ENCODE assay signal across 8 mouse cellular contexts in genomic region chr3:99140940-99141854, GRCm38 (mm10). TPM values are rescaled to one million over a fixed set of nuclear protein-coding genes. Genes with fewer than 3 reads are reported as not detected.
DNase-seq lines count a peak whose midpoint lies in the region; ATAC-seq lines count a peak whose summit lies in the region.

TSS of gene Wars2 (plus strand) at chr3:99141068.

- no peaks in the 10 kb centered on the region for H3K36me3 ChIP-seq in intestine, embryonic 14.5 days (ENCODE audit: control insufficient read depth, insufficient read depth, low read length)

- H3K27ac ChIP-seq in intestine, embryonic 14.5 days (ENCODE audit: low read depth): peak within 1 kb of the TSS; percentile 89

- under 1% methylated on average over 57 of the region's 57 CpGs for WGBS in intestine, embryonic 14.5 days

- peak within 1 kb of the TSS; percentile 83 for H3K4me2 ChIP-seq in intestine, embryonic 14.5 days (ENCODE audit: low read length)

- peak within 1 kb of the TSS; percentile 52 for H3K9ac ChIP-seq in intestine, embryonic 14.5 days (ENCODE audit: low read length)

- peak; percentile 100 for ATAC-seq in intestine, embryonic 14.5 days (replicated peaks; ENCODE audit: low FRiP score, low TSS enrichment, low read depth)

- no peaks in the 10 kb centered on the region for H3K27me3 ChIP-seq in intestine, embryonic 14.5 days (replicated peaks; ENCODE audit: control insufficient read depth, insufficient read depth, low read length)

- no peaks in the 10 kb centered on the region for H3K9me3 ChIP-seq in intestine, embryonic 14.5 days (ENCODE audit: control insufficient read depth, low read length)

- intact Hi-C loops in left cerebral cortex, postnatal 14 days (cut with DNase I): no loop called here

- peak; percentile 90 to 91 for DNase-seq in adrenal gland, adult 18-20 months (ENCODE audit: low spot score in 2 of 2)
- peak; percentile 96 for DNase-seq in embryo, embryonic 11 days
- peak; percentile 90 for DNase-seq in gastrocnemius, postnatal 25 days
- peak; percentile 93 for DNase-seq in intestine, embryonic 14.5 days (ENCODE audit: low spot score)
- peak; percentile 96 to 97 for DNase-seq in left cerebral cortex, postnatal 14 days (ENCODE audit: low spot score in 2 of 2)
- DNase-seq in mesoderm, embryonic 11.5 days (ENCODE audit: low read depth, low spot score): peak; percentile 96
- peak; percentile 93 to 94 for DNase-seq in right cerebral cortex, postnatal 36 days (ENCODE audit: low spot score in 2 of 2)
- DNase-seq in yolk sac, embryonic 10.5 days (ENCODE audit: low spot score): peak; percentile 93

- peak within 1 kb of the TSS; percentile 60 for H3K4me3 ChIP-seq in intestine, embryonic 14.5 days (ENCODE audit: low read depth, low read length)

- no peaks in the 10 kb centered on the region for H3K4me1 ChIP-seq in intestine, embryonic 14.5 days (replicated peaks; ENCODE audit: control insufficient read depth, insufficient read depth, low read length)

RNA-seq across cellular contexts. Expression of gene Wars2, which starts in this region (rescaled TPM):
- 10 to 100 TPM; 10.6 to 14.6 TPM for total RNA-seq in adrenal gland, adult 18-20 months (2021)
- 1 to 10 TPM; 5.5 TPM for total RNA-seq in gastrocnemius, postnatal 25 days (2021)
- polyA plus RNA-seq in intestine, embryonic 14.5 days (2014; fragmentation: Nextera tagmentation; extraction: Ambion mirVana): 8.6 and 10.9 TPM in 2 replicates
- total RNA-seq in left cerebral cortex, postnatal 14 days (2021): 1 to 10 TPM; 7.6 to 8.5 TPM

Comparison
In these comparisons a context has a peak if more than half of its experiments do, and no peak if none do; other contexts are left out.
1. Peak in every context shown above with its lines: DNase-seq, ATAC-seq, H3K4me3 ChIP-seq and H3K27ac ChIP-seq.